Mouse (Mus musculus) spleen, adult 2 months (tissue): Measurements from ENCODE around the gene Rapgefl1.

Experiments used
- CTCF ChIP-seq: fragments of 200-500 bp; IDR thresholded peaks from 2 replicates; pipeline ENCODE4 v1.5.1; 2011; ENCODE audit warnings: mild to moderate bottlenecking, inconsistent platforms; ENCODE audit not compliant: insufficient read depth, insufficient read length, insufficient replicate concordance; ENCODE audit errors: extremely low read depth
- POLR2A ChIP-seq: fragments of 200-500 bp; IDR thresholded peaks from 2 replicates; pipeline ENCODE4 v1.6.1; 2011; ENCODE audit warnings: low read depth, low read length, inconsistent platforms

GRCm38 (mm10) chr11:98869906-98870305 lies 33.3 kb downstream of the Rapgefl1 start:
- TF ChIP-seq POLR2A: no peak
- TF ChIP-seq CTCF: no peak
